In genomic region chr7:126868003-126868402, GRCm38 (mm10) we compare ENCODE assay signal across 31 mouse cellular contexts. TPM values are rescaled to one million over a fixed set of nuclear protein-coding genes. Genes with fewer than 3 reads are reported as not detected.
"Had no signal": no experiment of that assay in that cellular context is flagged by ENCODE, and none has a peak within 500 bp of the region (broad histone marks: within the 10 kb centered on the region; RNA-seq: fewer than 3 reads in every experiment).

No protein-coding gene starts in this region.

- DNase-seq: forebrain, postnatal 0 days; gastrocnemius, postnatal 14 days; gastrocnemius, postnatal 36 days; heart, adult 11 months; heart, adult 2 months; heart, postnatal 14 days; heart, postnatal 36 days; kidney, adult 11 months; kidney, adult 2 months; kidney, adult 9 months; kidney, postnatal 14 days; kidney, postnatal 36 days; layer of hippocampus, adult 9-11 months; layer of hippocampus, postnatal 36 days; left cerebral cortex, postnatal 4 days had no signal

- H3K9ac ChIP-seq: forebrain, postnatal 0 days; heart, embryonic 13.5 days; heart, embryonic 15.5 days; hindbrain, embryonic 13.5 days; hindbrain, embryonic 15.5 days; kidney, embryonic 15.5 days had no signal

- H3K27me3 ChIP-seq: heart, embryonic 13.5 days; heart, embryonic 15.5 days; hindbrain, embryonic 13.5 days; hindbrain, embryonic 15.5 days; kidney, embryonic 15.5 days; limb, embryonic 13.5 days had no signal

- H3K27ac ChIP-seq: heart, adult 2 months; heart, embryonic 13.5 days; heart, embryonic 15.5 days; hindbrain, embryonic 13.5 days; hindbrain, embryonic 15.5 days; hindbrain, postnatal 0 days; kidney, embryonic 15.5 days; kidney, postnatal 0 days; limb, embryonic 13.5 days had no signal

- ATAC-seq: forebrain, postnatal 0 days; hindbrain, postnatal 0 days; intestine, embryonic 16.5 days had no signal

- H3K4me3 ChIP-seq: heart, adult 2 months; heart, embryonic 13.5 days; heart, embryonic 15.5 days; hindbrain, embryonic 13.5 days; hindbrain, embryonic 15.5 days; kidney, embryonic 15.5 days; limb, embryonic 13.5 days had no signal

- H3K9me3 ChIP-seq: heart, embryonic 13.5 days; heart, embryonic 15.5 days; hindbrain, embryonic 13.5 days; hindbrain, embryonic 15.5 days; kidney, embryonic 15.5 days; limb, embryonic 13.5 days had no signal

- H3K4me2 ChIP-seq: heart, embryonic 11.5 days; heart, embryonic 13.5 days; heart, embryonic 15.5 days; hindbrain, embryonic 13.5 days; hindbrain, embryonic 15.5 days; kidney, embryonic 15.5 days; limb, embryonic 13.5 days had no signal

RNA-seq across cellular contexts. Expression of gene Doc2a, which starts 20.8 kb away (rescaled TPM):
- polyA plus RNA-seq: gonadal fat pad, adult 2 months; heart, adult 2 months; heart, embryonic 15.5 days; heart, postnatal 0 days; large intestine, adult 2 months had no signal

RNA-seq across cellular contexts. Expression of gene 4930451I11Rik, which starts 36.6 kb away (rescaled TPM):
- polyA plus RNA-seq: forebrain, postnatal 0 days; gonadal fat pad, adult 2 months; heart, adult 2 months; heart, embryonic 11.5 days; heart, embryonic 13.5 days; heart, embryonic 15.5 days; heart, postnatal 0 days; hindbrain, embryonic 11.5 days; hindbrain, embryonic 13.5 days; intestine, embryonic 14.5 days; intestine, embryonic 16.5 days; kidney, adult 2 months; kidney, embryonic 15.5 days; large intestine, adult 2 months; limb, embryonic 11.5 days; limb, embryonic 13.5 days had no signal
